Mouse (Mus musculus): Measurements from ENCODE around the gene Zfp362.

Zfp362 gene

GRCm38 (mm10) chr4:128806043-128806826 is at the start of gene Zfp362:
Gene Zfp362, minus strand, starts transcription at chr4:128806045.
- peak; percentile 56 for DNase-seq (ENCODE audit: low read depth, low spot score)

GRCm38 (mm10) chr4:128855613-128856040 is 49.8 kb upstream of the Zfp362 start:
- no peak for DNase-seq (ENCODE audit: low read depth, low spot score)

- DNase-seq (ENCODE audit: low read depth, low spot score): no peak
Observed at GRCm38 (mm10) chr4:128853117-128853516, 47.3 kb upstream of the Zfp362 start.

GRCm38 (mm10) chr4:128852266-128852887 is 46.5 kb upstream of the Zfp362 start:
- no peak for DNase-seq (ENCODE audit: low read depth, low spot score)

- no peak for DNase-seq (ENCODE audit: low read depth, low spot score)
Observed at GRCm38 (mm10) chr4:128849686-128850085, 43.8 kb upstream of the Zfp362 start.

- no peak for DNase-seq (ENCODE audit: low read depth, low spot score)
Observed at GRCm38 (mm10) chr4:128848961-128849360, 43.1 kb upstream of the Zfp362 start.

- no peak for DNase-seq (ENCODE audit: low read depth, low spot score)
Observed at GRCm38 (mm10) chr4:128845367-128845973, 39.6 kb upstream of the Zfp362 start.

GRCm38 (mm10) chr4:128844566-128844965 is 38.7 kb upstream of the Zfp362 start:
- DNase-seq (ENCODE audit: low read depth, low spot score): no peak

GRCm38 (mm10) chr4:128841259-128841658 is 35.4 kb upstream of the Zfp362 start:
- DNase-seq (ENCODE audit: low read depth, low spot score): no peak

- peak; percentile 59 for DNase-seq (ENCODE audit: low read depth, low spot score)
Observed at GRCm38 (mm10) chr4:128839811-128840738, 34.2 kb upstream of the Zfp362 start.

- no peak for DNase-seq (ENCODE audit: low read depth, low spot score)
Observed at GRCm38 (mm10) chr4:128838202-128838601, 32.4 kb upstream of the Zfp362 start.

GRCm38 (mm10) chr4:128824131-128824530 is 18.3 kb upstream of the Zfp362 start:
- no peak for DNase-seq (ENCODE audit: low read depth, low spot score)

GRCm38 (mm10) chr4:128820568-128820967 is 14.7 kb upstream of the Zfp362 start:
- no peak for DNase-seq (ENCODE audit: low read depth, low spot score)

- no peak for DNase-seq (ENCODE audit: low read depth, low spot score)
Observed at GRCm38 (mm10) chr4:128817011-128817410, 11.2 kb upstream of the Zfp362 start.

- peak; percentile 88 for DNase-seq (ENCODE audit: low read depth, low spot score)
Observed at GRCm38 (mm10) chr4:128811382-128812056, 5.7 kb upstream of the Zfp362 start.

- DNase-seq (ENCODE audit: low read depth, low spot score): peak; percentile 81
Observed at GRCm38 (mm10) chr4:128806827-128807179, 958 bp upstream of the Zfp362 start.

- peak; percentile 51 for DNase-seq (ENCODE audit: low read depth, low spot score)
Observed at GRCm38 (mm10) chr4:128805150-128806042, 449 bp downstream of the Zfp362 start.

GRCm38 (mm10) chr4:128804426-128805149 is 1.3 kb downstream of the Zfp362 start:
- DNase-seq (ENCODE audit: low read depth, low spot score): peak; percentile 52

- DNase-seq (ENCODE audit: low read depth, low spot score): no peak
Observed at GRCm38 (mm10) chr4:128803569-128803968, 2.3 kb downstream of the Zfp362 start.

Measured in mesoderm, embryonic 11.5 days (tissue).